Mouse (Mus musculus): ENCODE results near the gene Olfr284. TPM values are rescaled to one million over a fixed set of nuclear protein-coding genes. Genes with fewer than 3 reads are reported as not detected.

Olfr284 gene
- not detected for total RNA-seq (2018; cell fraction: chromatin; rRNA removed)
- total RNA-seq (2018; cell fraction: cytosol; rRNA removed), result not detected
- total RNA-seq (2018; cell fraction: nucleus; rRNA removed), result not detected
- not detected in 3 replicates for polyA plus RNA-seq (2018)

DNA sequence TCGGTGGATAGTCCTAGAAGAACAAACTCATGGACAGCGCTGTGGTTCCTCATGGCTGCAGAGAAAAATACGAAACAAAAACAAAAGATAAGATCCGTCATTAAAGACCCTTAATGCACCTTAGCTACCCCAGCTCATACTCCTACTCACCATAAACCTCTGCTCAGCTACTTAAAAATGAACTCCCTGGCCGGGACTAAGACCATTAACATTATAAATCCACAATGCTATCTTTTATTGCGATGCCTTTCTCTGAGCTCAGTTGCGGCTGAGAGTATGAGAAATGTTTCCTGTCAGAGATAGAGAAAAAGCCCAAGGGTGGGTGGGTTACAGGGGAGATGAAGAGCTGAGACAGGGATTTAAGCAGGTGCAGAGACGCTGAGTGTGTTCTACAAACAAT, at the start of gene Olfr284:
TSS of gene Olfr284 (minus strand) at position 101 of the 400 bp plus-strand sequence.
- Histone ChIP-seq H3K36me3 (ENCODE audit: inconsistent target) (no peaks in the 10 kb centered on the region), H3K27ac (no peak within 1 kb of the TSS), H3K4me3 (ENCODE audit: inconsistent target) (no peak within 1 kb of the TSS), H3K79me2 (ENCODE audit: inconsistent target) (no peaks in the 10 kb centered on the region)
- WGBS (ENCODE audit: missing documents), result 94% methylated on average over 8 of the region's 8 CpGs

DNA sequence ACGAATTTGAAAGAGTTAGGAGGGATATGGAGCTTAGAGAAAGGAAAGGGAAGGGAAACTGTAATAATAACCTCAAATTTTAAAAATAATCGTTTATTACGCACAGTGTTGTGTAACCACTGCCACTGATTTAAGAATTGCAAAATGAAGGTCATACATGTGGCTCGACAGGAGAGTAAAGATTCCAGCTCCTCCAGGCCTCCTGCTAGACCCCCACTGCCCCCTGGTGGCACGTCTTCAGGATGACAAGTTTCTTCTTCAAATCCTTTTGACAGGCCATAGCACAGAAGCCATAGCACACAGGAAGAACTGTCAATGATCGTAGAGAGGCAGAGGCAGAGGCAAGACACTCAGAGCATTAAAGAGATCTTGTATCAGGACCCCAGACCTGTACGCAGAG, 49.0 kb upstream of the Olfr284 start:
- WGBS (ENCODE audit: missing documents), result 15% methylated on average over 7 of the region's 7 CpGs
- Histone ChIP-seq H3K79me2 (ENCODE audit: inconsistent target) (no peaks in the 10 kb centered on the region), H3K36me3 (ENCODE audit: inconsistent target) (no peaks in the 10 kb centered on the region), H3K27ac (no peak overlapping the region), H3K4me3 (ENCODE audit: inconsistent target) (no peak overlapping the region)

DNA sequence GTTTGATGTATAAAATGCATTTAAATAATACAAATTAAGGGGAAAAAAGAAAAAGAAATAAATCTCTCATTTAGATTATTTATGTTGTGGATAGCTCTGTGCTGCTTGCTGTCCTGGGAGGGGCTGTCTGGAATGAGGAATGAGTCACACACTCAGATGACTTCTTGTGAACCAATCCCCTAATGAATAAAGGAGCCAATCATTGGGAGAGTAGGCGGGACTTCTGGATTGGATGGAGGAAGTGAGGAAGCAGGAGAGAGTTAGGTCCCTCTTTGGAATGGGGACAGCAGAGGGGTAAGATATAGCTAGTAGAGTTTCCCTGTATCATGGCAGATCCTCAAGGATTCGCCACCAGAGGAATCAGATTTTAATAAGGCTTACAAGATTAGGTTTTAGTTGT, 46.8 kb upstream of the Olfr284 start:
- Histone ChIP-seq H3K27ac (no peak overlapping the region), H3K79me2 (ENCODE audit: inconsistent target) (no peaks in the 10 kb centered on the region), H3K4me3 (ENCODE audit: inconsistent target) (no peak overlapping the region), H3K36me3 (ENCODE audit: inconsistent target) (no peaks in the 10 kb centered on the region)
- WGBS (ENCODE audit: missing documents), result 86% methylated on average over 2 of the region's 2 CpGs

DNA sequence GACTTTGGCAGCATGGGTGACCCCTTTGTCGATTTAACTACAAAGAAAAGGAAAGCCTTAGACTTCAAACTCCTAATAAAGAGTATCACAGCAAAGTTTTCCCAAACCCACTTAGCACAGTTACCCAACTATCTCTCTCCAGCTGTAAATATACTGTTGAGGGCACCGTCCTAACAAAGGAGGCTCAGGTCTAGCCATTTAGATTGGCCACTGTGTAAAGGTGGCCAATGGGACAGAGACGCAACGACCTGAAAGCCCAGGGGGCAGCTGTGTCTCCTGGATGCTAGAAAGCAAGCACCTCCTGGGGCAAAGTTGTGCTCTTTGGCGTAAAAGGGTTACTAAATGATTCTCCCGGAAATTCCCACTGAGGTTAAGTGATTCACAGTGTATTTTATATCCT, 40.1 kb upstream of the Olfr284 start, which contains the start of gene Olfr283:
TSS of gene Olfr283 (minus strand) at position 101 of the 400 bp plus-strand sequence.
- Histone ChIP-seq H3K79me2 (ENCODE audit: inconsistent target) (no peaks in the 10 kb centered on the region), H3K4me3 (ENCODE audit: inconsistent target) (no peak within 1 kb of the TSS), H3K36me3 (ENCODE audit: inconsistent target) (no peaks in the 10 kb centered on the region), H3K27ac (no peak within 1 kb of the TSS)
- 87% methylated on average over 6 of the region's 6 CpGs for WGBS (ENCODE audit: missing documents)

DNA sequence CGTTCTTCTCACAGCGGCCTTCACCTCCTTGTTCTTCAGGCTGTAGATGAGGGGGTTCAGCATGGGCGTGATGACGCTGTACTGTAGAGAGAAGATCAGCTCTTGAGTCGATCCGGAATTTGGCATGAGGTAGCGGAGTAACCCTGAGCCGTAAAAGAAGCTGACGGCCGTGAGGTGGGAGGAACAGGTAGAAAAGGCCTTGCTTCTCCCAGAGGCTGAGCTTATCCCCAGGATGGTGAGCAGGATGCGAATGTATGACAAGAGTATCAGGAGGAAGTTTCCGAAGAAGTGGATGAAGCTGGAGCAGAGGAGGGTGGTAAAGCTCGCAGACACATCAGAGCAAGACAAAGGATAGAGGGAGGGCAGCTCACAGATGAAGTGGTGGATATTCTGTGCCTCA, 37.4 kb upstream of the Olfr284 start:
- whole genome bisulfite sequencing (ENCODE audit: missing documents), result 93% methylated on average over 13 of the region's 13 CpGs
- no peaks in the 10 kb centered on the region for H3K79me2 ChIP-seq (ENCODE audit: inconsistent target)
- H3K4me3 ChIP-seq (ENCODE audit: inconsistent target), result no peak overlapping the region
- no peak overlapping the region for H3K27ac ChIP-seq
- no peaks in the 10 kb centered on the region for H3K36me3 ChIP-seq (ENCODE audit: inconsistent target)

DNA sequence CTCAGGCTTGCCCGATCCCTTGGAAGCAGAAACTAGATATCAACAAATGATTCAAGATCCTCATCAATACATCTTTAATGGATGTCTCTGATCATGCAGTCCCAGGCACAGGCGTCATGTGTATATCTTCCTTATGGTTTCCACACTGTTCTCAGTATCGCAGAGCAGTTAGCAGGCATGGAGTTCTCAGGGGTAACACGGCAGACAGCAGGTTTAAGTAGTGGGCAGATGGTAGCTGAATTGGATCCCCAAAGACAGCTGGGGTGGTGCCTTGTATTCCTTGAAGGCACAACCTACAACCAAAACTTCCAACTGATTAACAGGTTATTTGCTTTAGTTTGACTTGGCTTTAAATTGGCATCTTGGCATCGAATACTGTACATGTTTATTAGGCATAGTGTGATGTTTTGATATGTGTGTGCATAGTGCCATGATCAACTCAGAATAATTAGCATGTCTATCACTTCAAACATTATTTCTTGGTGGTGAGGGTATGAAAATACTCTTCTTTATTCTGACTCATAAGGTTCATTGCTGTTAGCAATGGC, 23.5 kb downstream of the Olfr284 start, which contains the start of gene Olfr285:
TSS of gene Olfr285 (minus strand) at position 177 of the 548 bp plus-strand sequence.
- no peak within 1 kb of the TSS for H3K27ac ChIP-seq
- no peak within 1 kb of the TSS for H3K4me3 ChIP-seq (ENCODE audit: inconsistent target)
- H3K79me2 ChIP-seq (ENCODE audit: inconsistent target), result no peaks in the 10 kb centered on the region
- no peaks in the 10 kb centered on the region for H3K36me3 ChIP-seq (ENCODE audit: inconsistent target)
- WGBS (ENCODE audit: missing documents), result 95% methylated on average over 5 of the region's 5 CpGs

DNA sequence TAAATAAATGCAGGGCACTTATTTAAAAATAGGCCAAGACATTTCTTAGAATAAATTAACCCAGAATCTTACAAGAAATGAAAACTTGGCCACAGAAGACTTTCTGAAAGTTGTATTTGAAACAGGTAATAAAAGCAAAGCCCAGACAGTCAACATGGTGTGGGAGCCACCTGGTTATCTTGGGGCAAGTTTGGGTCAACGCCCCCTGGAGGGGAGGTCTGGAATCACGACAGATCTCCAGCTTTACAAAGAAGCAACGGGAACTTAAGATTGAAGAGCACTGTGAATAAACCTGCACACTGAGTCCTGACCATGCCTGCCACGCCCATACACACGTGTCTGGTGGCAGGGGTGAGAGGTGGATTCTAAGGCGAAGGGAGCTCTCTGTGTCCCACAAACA, 25.1 kb downstream of the Olfr284 start:
- no peaks in the 10 kb centered on the region for H3K36me3 ChIP-seq (ENCODE audit: inconsistent target)
- no peak overlapping the region for H3K27ac ChIP-seq
- H3K79me2 ChIP-seq (ENCODE audit: inconsistent target), result no peaks in the 10 kb centered on the region
- WGBS (ENCODE audit: missing documents), result 56% methylated on average over 6 of the region's 6 CpGs
- no peak overlapping the region for H3K4me3 ChIP-seq (ENCODE audit: inconsistent target)

DNA sequence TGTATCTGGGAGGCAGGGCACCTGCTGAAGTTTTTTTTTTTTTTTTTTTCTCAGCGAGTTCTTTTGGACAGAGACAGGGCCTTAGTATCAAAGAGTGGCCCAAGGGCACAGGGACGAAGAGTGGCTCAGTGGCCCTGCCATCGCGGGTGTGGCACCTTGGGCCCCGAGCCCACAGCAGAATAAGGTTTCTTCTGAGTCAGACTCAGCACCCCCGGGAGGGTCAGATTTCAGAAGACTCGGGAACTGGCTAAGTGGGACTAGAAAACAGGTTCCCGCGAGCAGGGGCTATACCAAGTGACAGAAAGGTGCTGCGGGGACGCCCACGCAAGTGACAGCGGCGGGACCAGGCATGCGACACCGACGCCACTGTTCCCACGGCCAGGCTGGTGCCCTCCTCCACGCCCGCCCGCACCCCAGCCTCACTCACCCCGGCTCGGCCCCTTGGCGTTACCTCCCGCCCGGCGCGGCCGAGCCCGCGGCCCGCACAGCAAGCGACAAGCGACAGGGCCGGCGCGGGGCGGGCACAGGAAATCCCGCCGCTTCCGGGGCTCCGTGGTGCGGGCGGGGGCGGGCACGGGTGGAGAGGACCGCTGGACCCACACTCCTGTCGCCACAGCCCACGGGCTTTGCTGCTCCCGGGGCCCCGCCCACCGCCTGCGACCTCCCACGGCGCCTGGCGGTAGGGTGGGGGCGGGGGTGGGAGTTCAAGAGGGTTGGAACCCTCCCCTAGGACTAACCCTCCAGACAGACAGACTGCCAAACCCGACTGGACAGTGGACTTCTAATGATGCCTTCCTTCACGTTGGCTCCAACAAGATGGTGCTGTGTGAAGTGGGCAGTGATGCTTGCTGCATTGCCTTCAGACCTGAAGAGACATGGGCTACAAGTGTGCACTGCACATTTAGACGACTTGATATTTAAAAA, 44.9 kb downstream of the Olfr284 start, which contains the start of gene Zfp641:
TSS of gene Zfp641 (minus strand) at position 534 of the 924 bp plus-strand sequence.
- Histone ChIP-seq H3K36me3 (ENCODE audit: inconsistent target) (no peaks in the 10 kb centered on the region), H3K27ac (no peak within 1 kb of the TSS), H3K4me3 (ENCODE audit: inconsistent target) (no peak within 1 kb of the TSS), H3K79me2 (ENCODE audit: inconsistent target) (no peaks in the 10 kb centered on the region)
- 5% methylated on average over 59 of the region's 60 CpGs for WGBS (ENCODE audit: missing documents)

DNA sequence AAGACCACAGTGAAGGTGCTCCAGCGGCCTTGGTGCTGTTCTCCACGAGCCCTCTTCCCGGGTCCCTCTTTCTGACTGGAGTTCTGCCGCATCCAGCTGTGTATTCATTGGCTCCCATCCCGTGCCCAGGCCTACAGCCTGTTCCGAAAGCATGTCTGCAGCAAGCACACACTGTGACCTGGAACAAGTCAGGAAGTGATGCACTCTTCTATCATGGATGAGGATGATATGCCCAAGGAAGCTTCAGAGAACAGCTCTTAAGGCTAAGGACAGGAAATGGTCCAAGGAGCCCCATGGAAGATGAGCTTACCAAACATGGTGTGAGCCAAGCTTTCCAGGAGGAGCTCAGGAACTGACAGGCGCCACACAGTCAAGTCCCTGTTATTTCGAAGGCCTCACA, 47.1 kb downstream of the Olfr284 start:
- no peak overlapping the region for H3K4me3 ChIP-seq (ENCODE audit: inconsistent target)
- 95% methylated on average over 8 of the region's 8 CpGs for WGBS (ENCODE audit: missing documents)
- H3K36me3 ChIP-seq (ENCODE audit: inconsistent target), result no peaks in the 10 kb centered on the region
- H3K27ac ChIP-seq, result no peak overlapping the region
- H3K79me2 ChIP-seq (ENCODE audit: inconsistent target), result no peaks in the 10 kb centered on the region

Other genes with a start within 250 kb of the Olfr284 start
- 4.4 to 6.7 TPM (median 5.4 TPM) in 3 replicates for gene Pfkm, start 248.4 kb downstream of the Olfr284 start, polyA plus RNA-seq (2018)
- gene Senp1, start 247.2 kb downstream of the Olfr284 start, polyA plus RNA-seq (2018), result 11.1 to 14.4 TPM (median 13.4 TPM) in 3 replicates
- gene Asb8, start 175.4 kb downstream of the Olfr284 start, polyA plus RNA-seq (2018), result 26.1 to 34.8 TPM (median 30.3 TPM) in 3 replicates
- gene Ccdc184, start 173.8 kb downstream of the Olfr284 start, polyA plus RNA-seq (2018), result not detected in 3 replicates
- not detected in 3 replicates for gene Olfr288, start 145.4 kb downstream of the Olfr284 start, polyA plus RNA-seq (2018)
- gene Gm44579, start 120.0 kb downstream of the Olfr284 start, polyA plus RNA-seq (2018), result not detected in 3 replicates
- not detected in 3 replicates for gene Olfr287, start 119.9 kb downstream of the Olfr284 start, polyA plus RNA-seq (2018)
- not detected in 3 replicates for gene Olfr286, start 106.5 kb downstream of the Olfr284 start, polyA plus RNA-seq (2018)
- gene H1fnt, start 83.7 kb downstream of the Olfr284 start, polyA plus RNA-seq (2018), result not detected in 3 replicates
- gene Zfp641, start 44.8 kb downstream of the Olfr284 start, polyA plus RNA-seq (2018), result not detected in 3 replicates
- gene Olfr285, start 23.6 kb downstream of the Olfr284 start, polyA plus RNA-seq (2018), result not detected in 3 replicates
- gene Olfr283, start 40.0 kb upstream of the Olfr284 start, polyA plus RNA-seq (2018), result not detected in 3 replicates
- not detected in 3 replicates for gene Olfr282, start 90.2 kb upstream of the Olfr284 start, polyA plus RNA-seq (2018)
- not detected in 3 replicates for gene Olfr281, start 111.6 kb upstream of the Olfr284 start, polyA plus RNA-seq (2018)
- gene OR5BS1P, start 128.9 kb upstream of the Olfr284 start, polyA plus RNA-seq (2018), result not detected in 3 replicates
- gene Lalba, start 141.7 kb upstream of the Olfr284 start, polyA plus RNA-seq (2018), result not detected in 3 replicates
- gene Olfr279, start 151.4 kb upstream of the Olfr284 start, polyA plus RNA-seq (2018), result not detected in 3 replicates
- gene Kansl2, start 193.3 kb upstream of the Olfr284 start, polyA plus RNA-seq (2018), result 17.8 to 41.1 TPM (median 31.9 TPM) in 3 replicates
- 15.6 to 24.0 TPM (median 18.9 TPM) in 3 replicates for gene Ccnt1, start 229.9 kb upstream of the Olfr284 start, polyA plus RNA-seq (2018)
- not detected in 3 replicates for gene 4930415O20Rik, start 230.0 kb upstream of the Olfr284 start, polyA plus RNA-seq (2018)

Measured in macrophage (primary cell).